Mouse (Mus musculus) adrenal gland, postnatal 36 days (tissue): ENCODE results near the gene Slc6a6. TPM values are rescaled to one million over a fixed set of nuclear protein-coding genes. Genes with fewer than 3 reads are reported as not detected.

Experiments
- DNase-seq, 2 experiments: peaks; one replicate each; pipeline ENCODE4 v3.0.0; 2021; ENCODE audit warnings: mixed read lengths in 1 of 2
- total RNA-seq, 2 experiments: library from RNA; stranded (reverse); gene quantifications; 2 replicates each; pipeline ENCODE4 v1.2.3; 2021

Slc6a6 gene
- total RNA-seq, 2 experiments from 2014 or later, result 331 to 678 TPM

DNA sequence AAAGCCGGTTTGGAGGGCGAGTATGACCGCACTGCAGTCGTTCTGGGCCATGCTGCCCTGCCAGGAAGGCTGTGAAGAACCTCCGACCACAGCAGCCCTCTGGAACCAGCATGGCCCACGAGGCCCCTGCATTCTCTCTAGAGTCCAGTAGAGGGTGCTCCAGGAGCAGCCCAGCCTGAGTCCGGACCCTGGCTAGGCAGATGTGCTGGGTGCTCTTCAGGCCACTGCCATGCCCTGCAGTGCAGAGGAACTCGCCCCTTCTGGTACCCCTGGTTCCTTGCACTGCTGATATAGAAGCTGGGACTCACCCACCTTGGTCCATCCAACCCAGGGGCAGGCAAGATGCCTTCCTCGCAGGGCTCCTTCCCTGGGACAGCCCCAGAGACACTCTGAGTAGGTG is 92.7 kb downstream of the Slc6a6 start:
- peak; percentile 77 to 83 for DNase-seq

DNA sequence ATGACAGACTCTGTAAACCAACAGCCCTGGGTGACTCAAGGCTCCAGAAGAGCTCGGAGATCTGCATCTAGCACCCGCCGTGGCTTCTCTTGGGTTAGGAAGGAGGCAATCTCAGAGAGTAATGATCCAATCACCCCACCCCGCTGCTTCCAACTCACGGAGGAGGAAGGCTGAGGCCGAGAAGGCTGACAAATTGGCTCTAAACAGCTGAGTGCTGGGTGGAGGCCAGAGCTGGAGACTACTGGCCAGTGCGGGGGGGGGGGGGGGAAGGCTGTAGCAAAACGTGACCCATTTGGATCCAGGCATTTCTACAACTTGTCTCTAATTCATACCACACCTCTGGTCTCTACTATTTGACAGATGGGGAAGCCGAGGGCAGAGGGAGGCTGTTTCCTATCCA is 95.4 kb downstream of the Slc6a6 start:
- DNase-seq, result no peak

- no peak for DNase-seq
Measured at GRCm38 (mm10) chr6:91785018-91785417, 101.2 kb downstream of the Slc6a6 start.

GRCm38 (mm10) chr6:91788311-91788798 is 104.5 kb downstream of the Slc6a6 start:
- DNase-seq, result no peak

DNA sequence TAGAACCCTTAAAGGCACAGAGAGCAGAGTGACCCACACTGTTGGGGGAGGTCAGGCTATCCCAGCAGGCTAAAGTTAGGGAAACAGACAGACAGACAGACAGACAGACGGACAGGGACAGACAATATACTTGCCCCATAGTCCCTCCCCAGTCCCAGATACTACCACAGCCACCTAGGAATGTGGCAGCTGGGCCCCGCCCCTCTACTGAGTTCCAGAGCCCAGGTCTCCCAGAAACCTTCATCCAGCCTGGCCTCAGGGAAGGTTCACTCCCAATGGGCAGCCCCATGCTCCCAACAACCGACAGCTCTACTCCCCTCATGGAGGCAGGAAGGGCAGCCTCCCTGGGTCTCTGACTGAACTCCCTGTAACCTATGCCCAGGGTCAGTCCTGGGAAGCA is 111.8 kb downstream of the Slc6a6 start:
- no peak for DNase-seq

DNA sequence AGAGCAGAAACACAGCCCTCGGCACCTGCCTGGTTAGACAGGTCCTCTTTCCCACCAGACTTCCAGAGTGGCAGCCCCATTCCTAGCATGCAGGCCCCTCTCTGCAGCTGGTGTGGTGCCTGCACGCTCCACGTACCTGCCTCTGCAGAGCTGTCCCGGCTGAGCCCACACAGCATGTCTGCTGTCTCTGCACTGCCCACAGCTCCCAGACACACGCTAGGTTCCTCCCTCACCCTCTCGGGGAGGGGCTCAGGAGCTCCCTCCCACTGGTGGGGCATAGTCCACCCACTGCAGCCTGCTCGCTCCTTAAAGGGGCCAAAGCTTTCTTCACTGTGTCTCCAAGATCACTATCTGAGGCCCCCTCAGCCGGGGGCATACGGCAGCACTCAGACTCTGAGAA is 112.2 kb downstream of the Slc6a6 start:
- no peak for DNase-seq

- no peak for DNase-seq
Measured at GRCm38 (mm10) chr6:91796736-91797135, 112.9 kb downstream of the Slc6a6 start.

- DNase-seq, result no peak
Measured at GRCm38 (mm10) chr6:91798496-91798895, 114.6 kb downstream of the Slc6a6 start.

GRCm38 (mm10) chr6:91804177-91804576 is 120.3 kb downstream of the Slc6a6 start:
- DNase-seq, result no peak

DNA sequence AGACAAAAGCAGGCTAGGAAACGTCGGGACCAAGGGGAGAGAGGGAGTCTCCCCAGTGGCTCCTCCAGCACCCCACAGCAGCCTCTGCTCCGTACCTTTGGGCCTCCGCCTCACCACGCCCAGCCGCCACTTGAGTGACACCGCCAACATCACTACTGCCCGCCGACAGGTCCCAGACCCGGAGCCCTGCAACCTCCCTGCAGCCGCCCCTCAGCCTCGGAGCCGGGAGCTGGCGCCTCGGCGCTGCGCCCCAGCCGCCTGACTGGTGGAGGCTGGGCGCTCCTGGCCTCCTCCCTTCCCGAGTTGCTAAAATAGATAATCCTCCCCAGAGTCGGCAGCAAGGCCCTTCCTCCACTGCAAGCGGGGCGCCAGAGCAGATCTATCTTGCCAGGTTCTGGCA is 123.3 kb downstream of the Slc6a6 start:
- peak in 1 of 2 experiments; percentile 18 for DNase-seq

DNA sequence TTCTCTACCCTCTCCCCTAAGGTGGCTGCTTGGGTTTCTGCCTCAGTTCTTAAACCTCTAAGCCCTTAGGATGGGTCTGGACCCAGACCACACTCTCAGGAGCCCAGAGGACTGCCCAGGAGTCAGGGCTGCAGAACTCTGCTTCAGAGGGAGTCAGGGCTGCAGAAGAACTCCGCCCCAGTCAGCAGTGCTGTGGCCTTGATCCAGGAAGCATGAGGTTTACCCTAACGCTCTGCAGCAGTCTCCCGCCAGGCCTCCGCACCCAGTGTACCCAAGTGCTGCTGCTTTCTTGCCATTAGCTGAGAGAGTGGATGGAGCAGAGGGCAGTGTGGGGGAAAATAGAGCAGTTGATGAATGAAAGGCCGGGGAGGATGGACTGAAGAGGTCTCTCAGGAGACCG is 124.2 kb downstream of the Slc6a6 start:
- peak; percentile 46 to 58 for DNase-seq

Other genes with a start within 250 kb of the Slc6a6 start
- 10 to 100 TPM; 18.5 to 21.0 TPM for gene Chchd4, start 210.5 kb upstream of the Slc6a6 start, total RNA-seq
- 10 to 100 TPM; 44.3 to 46.2 TPM for gene Tmem43, start 210.3 kb upstream of the Slc6a6 start, total RNA-seq
- gene Xpc, start 168.2 kb upstream of the Slc6a6 start, total RNA-seq, result 10 to 100 TPM; 13.6 to 18.1 TPM
- 10 to 100 TPM; 34.1 to 36.5 TPM for gene Lsm3, start 168.1 kb upstream of the Slc6a6 start, total RNA-seq
- 1 to 10 TPM; 1.2 to 1.7 TPM for gene Grip2, start 143.2 kb downstream of the Slc6a6 start, total RNA-seq
- gene Ccdc174, start 194.0 kb downstream of the Slc6a6 start, total RNA-seq, result 10 to 100 TPM; 34.0 to 51.6 TPM
- 1 to 10 TPM; 2.0 to 3.2 TPM for gene 4930590J08Rik, start 218.8 kb downstream of the Slc6a6 start, total RNA-seq